Mouse (Mus musculus) liver, embryonic 13.5 days (tissue): ENCODE results near the gene Gdf2. TPM values are rescaled to one million over a fixed set of nuclear protein-coding genes. Genes with fewer than 3 reads are reported as not detected.
A peak's percentile ranks its signal among the peaks of the same experiment; 100 is the strongest.

Source experiments
- ATAC-seq: fragments of 200-750 bp; cut with Nextera tagmentation; 2 replicates; pipeline ENCODE4 v1.8.0; 2017; ENCODE audit warnings: low read depth, mild to moderate bottlenecking, moderate number of reproducible peaks, moderate library complexity
- DNase-seq: peaks from one replicate; pipeline ENCODE4 v3.0.0; 2022
- H3K27ac ChIP-seq: fragments of 300-500 bp; sonication (generic); 2 replicates; pipeline ENCODE4 v1.5.1; 2015; ENCODE audit warnings: moderate library complexity, mild to moderate bottlenecking, inconsistent platforms
- H3K27me3 ChIP-seq: fragments of 300-500 bp; sonication (generic); 2 replicates; pipeline ENCODE4 v1.6.1; 2015; ENCODE audit warnings: mild to moderate bottlenecking, inconsistent platforms
- H3K36me3 ChIP-seq: fragments of 300-500 bp; sonication (generic); 2 replicates; pipeline ENCODE4 v1.6.1; 2015; ENCODE audit warnings: mild to moderate bottlenecking, inconsistent platforms
- H3K4me1 ChIP-seq: fragments of 300-500 bp; sonication (generic); replicated peaks from 2 replicates; pipeline ENCODE4 v1.6.1; 2015; ENCODE audit warnings: inconsistent platforms
- H3K4me2 ChIP-seq: fragments of 300-500 bp; sonication (generic); 2 replicates; pipeline ENCODE4 v1.6.1; 2015; ENCODE audit warnings: inconsistent platforms, mild to moderate bottlenecking, moderate library complexity
- H3K4me3 ChIP-seq: fragments of 300-500 bp; sonication (generic); replicated peaks from 2 replicates; pipeline ENCODE4 v1.5.1; 2015; ENCODE audit warnings: mild to moderate bottlenecking, inconsistent platforms
- H3K9ac ChIP-seq: fragments of 300-500 bp; sonication (generic); 2 replicates; pipeline ENCODE4 v1.6.1; 2015; ENCODE audit warnings: mild to moderate bottlenecking, inconsistent platforms
- H3K9me3 ChIP-seq: fragments of 300-500 bp; sonication (generic); replicated peaks from 2 replicates; pipeline ENCODE4 v1.6.1; 2016; ENCODE audit warnings: inconsistent platforms
- WGBS: fragments of 180-500 bp; shearing (Covaris S2); methylation state at CpG from one replicate; pipeline ENCODE4 v1.1.7; 2015; ENCODE audit not compliant: insufficient replicate concordance; 5-methylcytosine and 5-hydroxymethylcytosine counted together
- polyA plus RNA-seq: library from polyadenylated mRNA; unstranded; fragments of >200 nt; fragmentation: Nextera tagmentation; extraction: Ambion mirVana; gene quantifications from 2 replicates; pipeline ENCODE4 v1.2.1, GENCODE M21; 2015

The Gdf2 gene
- polyA plus RNA-seq, 1 experiment from 2014 or later: 10.2 TPM

DNA sequence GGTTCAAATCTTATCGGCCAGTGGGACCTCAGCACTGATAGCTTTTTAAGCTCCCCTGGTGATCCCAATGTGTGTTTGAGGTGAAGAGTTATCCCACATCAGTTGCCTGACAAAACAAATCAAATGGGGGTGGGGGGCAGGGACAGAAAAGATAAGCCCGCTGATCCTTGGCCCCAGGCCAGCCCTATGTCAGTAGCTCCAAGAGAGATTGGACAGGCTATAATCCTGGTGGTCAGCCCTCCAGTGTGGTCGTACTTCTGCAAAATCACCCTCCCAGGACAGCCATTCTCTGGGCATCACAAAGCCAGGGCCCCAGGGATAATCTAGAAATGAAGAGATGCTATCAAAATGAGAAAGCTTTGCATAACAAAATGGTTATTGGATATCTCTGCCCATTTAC, 18.0 kb downstream of the Gdf2 start:
- Histone ChIP-seq H3K9ac (no peak overlapping the region), H3K36me3 (no peaks in the 10 kb centered on the region), H3K9me3 (no peaks in the 10 kb centered on the region), H3K4me3 (no peak overlapping the region), H3K27ac (no peak overlapping the region), H3K4me2 (no peak overlapping the region), H3K4me1 (no peaks in the 10 kb centered on the region), H3K27me3 (no peaks in the 10 kb centered on the region)
- 36% methylated on average over 3 of the region's 3 CpGs for WGBS
- ATAC-seq (no peak), DNase-seq (no peak)

DNA sequence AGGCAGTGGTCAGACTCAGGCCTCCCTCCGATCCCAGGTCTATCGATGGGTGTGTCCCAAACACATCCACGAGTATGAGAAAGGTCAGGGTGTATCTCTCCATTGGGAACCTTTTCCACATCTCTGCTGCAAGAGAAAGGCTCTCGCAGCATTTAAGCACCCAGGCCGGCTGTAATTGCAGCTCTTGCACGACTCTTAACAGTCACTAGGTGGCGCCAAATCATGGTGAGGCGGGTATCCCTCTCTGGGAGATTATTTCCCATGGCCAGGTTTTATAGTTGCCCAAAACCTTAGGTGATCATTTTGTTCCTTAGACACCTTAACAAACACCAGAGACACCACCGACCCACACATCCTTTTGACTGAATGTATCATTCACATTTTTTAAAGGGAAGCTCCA, 18.5 kb downstream of the Gdf2 start:
- Histone ChIP-seq H3K36me3 (no peaks in the 10 kb centered on the region), H3K9me3 (no peaks in the 10 kb centered on the region), H3K9ac (no peak overlapping the region), H3K27me3 (no peaks in the 10 kb centered on the region), H3K27ac (no peak overlapping the region), H3K4me2 (no peak overlapping the region), H3K4me3 (no peak overlapping the region), H3K4me1 (no peaks in the 10 kb centered on the region)
- no peak for ATAC-seq
- WGBS: 13% methylated on average over 9 of the region's 9 CpGs
- no peak for DNase-seq

DNA sequence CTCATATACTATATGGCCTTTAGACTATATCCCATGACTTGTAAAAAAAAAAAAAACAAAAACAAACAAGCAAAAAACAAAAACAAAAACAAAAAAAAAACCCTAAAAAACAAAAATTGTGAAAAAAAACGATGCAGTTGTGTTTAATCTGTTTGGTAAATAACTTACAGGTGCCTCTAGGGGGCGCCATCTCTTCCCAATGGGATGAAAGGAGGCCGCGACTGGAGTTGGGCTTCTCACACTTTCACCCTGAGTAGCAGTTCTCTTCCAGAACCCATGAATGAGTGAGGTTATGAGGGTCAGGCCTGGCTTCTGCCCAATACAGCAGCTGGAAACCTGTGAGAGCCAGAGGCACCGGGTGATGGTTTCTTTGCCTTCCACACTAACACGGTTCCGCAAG, 24.8 kb downstream of the Gdf2 start:
- ATAC-seq: no peak
- H3K9me3 ChIP-seq: no peaks in the 10 kb centered on the region
- 59% methylated on average over 7 of the region's 7 CpGs for WGBS
- H3K27ac ChIP-seq: no peak overlapping the region
- H3K9ac ChIP-seq: no peak overlapping the region
- H3K4me2 ChIP-seq: no peak overlapping the region
- no peak for DNase-seq
- H3K4me1 ChIP-seq: no peaks in the 10 kb centered on the region
- H3K27me3 ChIP-seq: no peaks in the 10 kb centered on the region
- no peaks in the 10 kb centered on the region for H3K36me3 ChIP-seq
- H3K4me3 ChIP-seq: no peak overlapping the region

- peaks cover 4% of the 10 kb centered on the region; the same call in 1 of the 2 replicates for H3K27me3 ChIP-seq
- no peaks in the 10 kb centered on the region for H3K36me3 ChIP-seq
- WGBS: 39% methylated on average over 7 of the region's 7 CpGs
- H3K4me2 ChIP-seq: no peak overlapping the region
- ATAC-seq: no peak
- no peak for DNase-seq
- H3K9ac ChIP-seq: no peak overlapping the region
- no peak overlapping the region for H3K4me3 ChIP-seq
- H3K27ac ChIP-seq: no peak overlapping the region
- no peaks in the 10 kb centered on the region for H3K4me1 ChIP-seq
- no peaks in the 10 kb centered on the region for H3K9me3 ChIP-seq
Measured at GRCm38 (mm10) chr14:33972679-33973078, 31.8 kb downstream of the Gdf2 start.

DNA sequence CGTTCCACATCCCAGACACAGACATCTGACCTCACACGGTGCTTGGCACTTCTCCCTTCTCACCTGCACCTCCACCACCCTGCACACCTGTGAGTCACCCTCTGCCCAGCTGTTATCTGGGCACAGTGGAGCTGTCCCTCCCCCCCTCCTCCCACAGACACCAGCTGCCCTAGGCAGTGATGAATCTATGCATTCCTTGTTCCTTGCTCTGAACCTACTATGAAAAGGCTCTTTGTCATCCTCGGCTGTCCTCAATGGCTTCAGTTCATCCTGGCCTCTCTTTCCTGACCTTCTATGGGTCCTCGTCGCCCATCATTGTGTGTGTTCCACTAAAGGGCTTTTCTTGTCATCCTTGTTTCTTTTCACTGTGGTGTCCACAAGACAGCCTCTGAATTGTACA, 33.9 kb downstream of the Gdf2 start:
- H3K27me3 ChIP-seq: peaks cover 18% of the 10 kb centered on the region
- no peaks in the 10 kb centered on the region for H3K4me1 ChIP-seq
- H3K4me2 ChIP-seq: no peak overlapping the region
- ATAC-seq (no peak), DNase-seq (no peak)
- no peak overlapping the region for H3K4me3 ChIP-seq
- H3K36me3 ChIP-seq: no peaks in the 10 kb centered on the region
- no peak overlapping the region for H3K27ac ChIP-seq
- no peak overlapping the region for H3K9ac ChIP-seq
- WGBS: 49% methylated on average over 5 of the region's 5 CpGs
- H3K9me3 ChIP-seq: no peaks in the 10 kb centered on the region

DNA sequence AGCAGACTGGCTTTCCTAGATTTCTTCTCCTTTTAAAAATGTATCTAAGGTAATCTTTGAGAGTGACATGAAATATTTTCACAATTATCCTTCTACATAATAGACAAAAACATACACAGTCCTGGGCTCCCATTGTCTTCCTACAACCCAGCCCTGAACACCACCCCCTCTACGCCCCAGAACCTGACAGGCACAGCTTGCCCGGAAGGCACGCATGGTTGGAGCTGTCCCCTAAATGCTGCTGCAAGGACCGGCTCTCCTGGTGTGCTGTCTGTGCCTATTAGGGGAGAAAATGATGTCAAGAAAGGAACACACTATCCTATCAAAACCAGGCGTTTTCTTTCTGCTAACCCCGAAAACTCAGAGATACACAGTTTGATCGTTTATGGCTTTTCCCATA, 36.9 kb downstream of the Gdf2 start:
- DNase-seq: no peak
- 41% methylated on average over 7 of the region's 7 CpGs for WGBS
- no peak overlapping the region for H3K4me3 ChIP-seq
- H3K27ac ChIP-seq: no peak overlapping the region
- H3K4me1 ChIP-seq: no peaks in the 10 kb centered on the region
- H3K9me3 ChIP-seq: no peaks in the 10 kb centered on the region
- no peak overlapping the region for H3K9ac ChIP-seq
- H3K36me3 ChIP-seq: no peaks in the 10 kb centered on the region
- peaks cover 18% of the 10 kb centered on the region for H3K27me3 ChIP-seq
- ATAC-seq: no peak
- H3K4me2 ChIP-seq: no peak overlapping the region

DNA sequence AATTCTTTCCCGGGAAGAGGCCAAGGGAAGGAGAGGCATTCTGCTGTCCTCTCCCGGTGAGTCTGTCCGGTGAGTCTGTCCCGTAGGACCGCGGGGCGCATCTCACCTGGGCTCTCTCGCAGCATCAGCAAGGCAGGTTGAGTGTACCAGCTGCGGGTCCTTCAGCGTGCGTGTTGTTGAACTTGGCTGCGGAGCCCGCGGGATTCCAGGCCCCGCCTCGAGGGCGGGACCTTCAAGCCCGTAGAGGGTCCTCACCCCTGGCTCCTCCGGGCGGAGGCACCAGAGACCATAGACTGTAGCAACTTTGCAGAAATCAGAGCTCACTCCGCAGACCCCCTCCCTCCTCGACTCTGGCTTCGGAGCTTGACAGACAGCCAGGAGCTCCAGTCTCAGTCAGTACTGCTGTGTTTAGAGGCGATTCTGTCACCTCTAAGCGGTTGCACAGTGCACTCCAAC, 37.8 kb downstream of the Gdf2 start, which contains the start of gene Zfp488:
Gene Zfp488, minus strand, starts transcription at position 161 of the 456 bp plus-strand sequence.
- DNase-seq (no peak), ATAC-seq (no peak)
- no peaks in the 10 kb centered on the region for H3K4me1 ChIP-seq
- no peak within 1 kb of the TSS for H3K27ac ChIP-seq
- H3K9me3 ChIP-seq: no peaks in the 10 kb centered on the region
- H3K36me3 ChIP-seq: no peaks in the 10 kb centered on the region
- WGBS: 5% methylated on average over 25 of the region's 25 CpGs
- H3K27me3 ChIP-seq: peaks cover 18% of the 10 kb centered on the region
- H3K4me2 ChIP-seq: peak within 1 kb of the TSS; percentile 32
- H3K9ac ChIP-seq: no peak within 1 kb of the TSS
- H3K4me3 ChIP-seq: peak within 1 kb of the TSS; percentile 19; the same call in 1 of the 2 replicates

- H3K4me3 ChIP-seq: no peak overlapping the region
- no peak overlapping the region for H3K4me2 ChIP-seq
- no peaks in the 10 kb centered on the region for H3K9me3 ChIP-seq
- H3K27ac ChIP-seq: no peak overlapping the region
- no peak for ATAC-seq
- DNase-seq: no peak
- no peaks in the 10 kb centered on the region for H3K27me3 ChIP-seq
- H3K9ac ChIP-seq: no peak overlapping the region
- H3K4me1 ChIP-seq: no peaks in the 10 kb centered on the region
- no peaks in the 10 kb centered on the region for H3K36me3 ChIP-seq
- 55% methylated on average over 3 of the region's 3 CpGs for WGBS
Measured at GRCm38 (mm10) chr14:33989201-33989600, 48.4 kb downstream of the Gdf2 start.

DNA sequence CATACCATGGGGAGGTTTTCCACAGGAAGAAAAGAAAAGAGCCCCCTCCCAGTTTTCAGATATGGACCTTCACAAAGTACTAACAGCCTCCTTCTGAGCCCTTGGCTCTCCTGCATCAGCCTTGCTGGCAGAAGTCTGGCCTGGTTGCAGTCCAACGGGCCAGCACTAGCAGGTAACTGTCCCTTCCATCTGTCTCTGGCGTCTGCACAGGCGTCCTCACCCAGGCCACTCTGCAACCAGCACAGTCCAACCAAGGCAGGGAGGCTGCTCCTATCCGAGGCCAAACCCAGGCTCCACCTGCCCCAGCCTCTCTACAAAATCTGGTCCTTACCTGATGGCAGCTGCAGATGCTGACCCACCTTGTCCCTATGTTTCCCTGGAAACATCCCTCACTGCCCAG, 51.1 kb downstream of the Gdf2 start:
- H3K27ac ChIP-seq: no peak overlapping the region
- WGBS: 60% methylated on average over 4 of the region's 4 CpGs
- H3K36me3 ChIP-seq: no peaks in the 10 kb centered on the region
- no peaks in the 10 kb centered on the region for H3K27me3 ChIP-seq
- H3K4me2 ChIP-seq: no peak overlapping the region
- H3K4me1 ChIP-seq: no peaks in the 10 kb centered on the region
- no peak overlapping the region for H3K4me3 ChIP-seq
- no peak for DNase-seq
- H3K9ac ChIP-seq: no peak overlapping the region
- H3K9me3 ChIP-seq: no peaks in the 10 kb centered on the region
- no peak for ATAC-seq

DNA sequence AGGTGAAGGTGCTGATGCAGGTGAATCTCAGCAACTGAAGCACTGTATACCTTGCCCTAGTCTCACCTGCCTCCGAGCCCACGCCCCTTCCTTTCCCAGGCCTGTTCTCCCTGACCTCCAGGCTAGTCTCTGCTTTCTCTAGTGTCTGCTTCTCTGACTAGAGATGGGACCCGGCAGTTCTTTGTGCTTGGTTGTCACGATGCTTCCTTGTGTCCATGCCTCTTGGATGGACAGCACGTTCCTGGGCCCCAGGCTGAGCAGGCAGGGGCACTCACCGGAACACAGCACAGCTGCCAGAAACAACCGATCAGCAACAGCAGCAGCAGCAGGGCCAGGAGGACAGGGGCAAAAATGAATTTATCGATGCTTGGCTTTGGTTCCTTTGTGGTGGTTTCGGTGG, 52.2 kb downstream of the Gdf2 start:
- no peak for ATAC-seq
- Histone ChIP-seq H3K9me3 (no peaks in the 10 kb centered on the region), H3K4me2 (no peak overlapping the region), H3K4me3 (no peak overlapping the region), H3K27me3 (no peaks in the 10 kb centered on the region), H3K27ac (no peak overlapping the region), H3K36me3 (no peaks in the 10 kb centered on the region), H3K9ac (no peak overlapping the region), H3K4me1 (no peaks in the 10 kb centered on the region)
- WGBS: 63% methylated on average over 9 of the region's 9 CpGs
- no peak for DNase-seq

DNA sequence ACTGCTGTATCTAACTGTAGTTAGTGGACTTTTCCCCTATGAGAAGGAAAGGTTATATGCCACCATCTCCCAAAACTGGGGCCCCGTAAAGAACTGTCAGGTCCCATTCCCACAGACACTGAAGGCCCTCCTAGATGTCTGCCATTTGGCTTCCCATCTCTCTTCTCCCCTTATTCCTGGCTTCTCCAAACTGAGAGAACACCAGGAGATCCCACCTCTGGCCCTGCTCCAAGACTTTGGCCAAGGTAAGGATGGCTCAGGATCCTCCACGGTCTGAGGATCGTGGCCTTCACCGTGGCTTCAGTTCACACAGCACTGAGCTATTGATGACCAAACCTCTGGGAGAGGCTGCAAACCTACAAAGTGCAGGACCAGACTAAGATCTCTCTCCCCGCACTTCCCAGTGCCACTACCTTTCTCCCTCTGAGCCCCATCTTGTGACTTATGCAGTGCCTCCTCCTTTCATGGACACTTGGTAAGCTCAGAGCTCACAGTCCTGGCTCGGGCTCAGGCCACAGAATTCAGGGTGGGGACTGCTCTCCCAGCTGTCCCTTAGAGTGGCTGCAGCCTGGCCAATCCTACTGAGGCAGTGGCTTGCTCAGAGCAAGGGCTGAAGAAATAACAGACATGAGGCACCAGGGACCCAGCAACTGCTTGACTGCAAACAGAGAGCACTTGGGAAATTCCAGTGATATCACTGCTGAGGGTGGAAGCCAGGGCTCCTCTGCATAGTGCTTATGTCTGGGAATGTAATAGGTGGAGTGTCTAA, 52.9 kb downstream of the Gdf2 start:
- Histone ChIP-seq H3K27ac (no peak overlapping the region), H3K4me3 (no peak overlapping the region), H3K4me1 (no peaks in the 10 kb centered on the region), H3K36me3 (no peaks in the 10 kb centered on the region), H3K27me3 (no peaks in the 10 kb centered on the region), H3K9ac (no peak overlapping the region), H3K4me2 (no peak overlapping the region), H3K9me3 (no peaks in the 10 kb centered on the region)
- ATAC-seq: no peak
- WGBS: 63% methylated on average over 6 of the region's 6 CpGs
- DNase-seq: no peak
